Mouse (Mus musculus) limb, embryonic 14.5 days (tissue): ENCODE data around the gene Fyb. TPM values are rescaled to one million over a fixed set of nuclear protein-coding genes. Genes with fewer than 3 reads are reported as not detected.

Experiments used
- ATAC-seq: fragments of 200-750 bp; cut with Nextera tagmentation; 2 replicates; pipeline ENCODE4 v1.8.0; 2017; ENCODE audit warnings: low read depth, moderate number of reproducible peaks, moderate TSS enrichment; ENCODE audit not compliant: low FRiP score
- DNase-seq: peaks from one replicate; pipeline ENCODE4 v3.0.0-alpha.2; 2015; ENCODE audit warnings: low spot score
- H3K27ac ChIP-seq: fragments of 300-500 bp; sonication (generic); replicated peaks from 2 replicates; pipeline ENCODE4 v1.5.1; 2014; ENCODE audit warnings: low read depth, mild to moderate bottlenecking, low read length, moderate library complexity, mixed read lengths
- H3K27me3 ChIP-seq: fragments of 300-500 bp; sonication (generic); 2 replicates; pipeline ENCODE4 v1.6.1; 2014; ENCODE audit warnings: low read length, mixed read lengths; ENCODE audit not compliant: control insufficient read depth, insufficient read depth
- H3K36me3 ChIP-seq: fragments of 300-500 bp; sonication (generic); 2 replicates; pipeline ENCODE4 v1.6.1; 2014; ENCODE audit warnings: mild to moderate bottlenecking, low read length, moderate library complexity, mixed read lengths; ENCODE audit not compliant: control insufficient read depth, insufficient read depth
- H3K4me1 ChIP-seq: fragments of 300-500 bp; sonication (generic); 2 replicates; pipeline ENCODE4 v1.6.1; 2014; ENCODE audit warnings: antibody characterized with exemption, low read length, mixed read lengths; ENCODE audit not compliant: control insufficient read depth, insufficient read depth
- H3K4me2 ChIP-seq: fragments of 300-500 bp; sonication (generic); replicated peaks from 2 replicates; pipeline ENCODE4 v1.6.1; 2014; ENCODE audit warnings: low read depth, mild to moderate bottlenecking, low read length, moderate library complexity; ENCODE audit not compliant: severe bottlenecking
- H3K4me3 ChIP-seq: fragments of 300-500 bp; sonication (generic); replicated peaks from 2 replicates; pipeline ENCODE4 v1.5.1; 2014; ENCODE audit warnings: low read length
- H3K9ac ChIP-seq: fragments of 300-500 bp; sonication (generic); 2 replicates; pipeline ENCODE4 v1.6.1; 2014; ENCODE audit warnings: mild to moderate bottlenecking, low read depth, low read length, moderate library complexity; ENCODE audit not compliant: severe bottlenecking
- H3K9me3 ChIP-seq: fragments of 300-500 bp; sonication (generic); 2 replicates; pipeline ENCODE4 v1.6.1; 2016; ENCODE audit warnings: low read length; ENCODE audit not compliant: control insufficient read depth
- POLR2A ChIP-seq: fragments of 200-500 bp; IDR thresholded peaks from 2 replicates; pipeline ENCODE4 v1.8.0; 2012; ENCODE audit warnings: inconsistent platforms, mild to moderate bottlenecking, moderate library complexity, borderline replicate concordance; ENCODE audit not compliant: insufficient read depth, insufficient read length; ENCODE audit errors: extremely low read depth
- WGBS: fragments of 180-500 bp; shearing (Covaris S2); extraction: QIAGEN DNeasy Blood & Tissue Kit; methylation state at CpG from one replicate; pipeline ENCODE4 v1.1.7; 2014; 5-methylcytosine and 5-hydroxymethylcytosine counted together
- polyA plus RNA-seq, 2 experiments: library from polyadenylated mRNA; depleted of rRNA in 1 of 2; stranded (reverse) in 1 of 2; unstranded in 1 of 2; fragments of >200 nt; fragmentation: Nextera tagmentation in 1 of 2; extraction: Ambion mirVana in 1 of 2; gene quantifications; 2 replicates each; pipeline versions ENCODE4 v1.2.1 to v1.2.3; 2012 to 2014

Gene Fyb
- polyA plus RNA-seq, 2 experiments, result 6.0 to 8.0 TPM

DNA sequence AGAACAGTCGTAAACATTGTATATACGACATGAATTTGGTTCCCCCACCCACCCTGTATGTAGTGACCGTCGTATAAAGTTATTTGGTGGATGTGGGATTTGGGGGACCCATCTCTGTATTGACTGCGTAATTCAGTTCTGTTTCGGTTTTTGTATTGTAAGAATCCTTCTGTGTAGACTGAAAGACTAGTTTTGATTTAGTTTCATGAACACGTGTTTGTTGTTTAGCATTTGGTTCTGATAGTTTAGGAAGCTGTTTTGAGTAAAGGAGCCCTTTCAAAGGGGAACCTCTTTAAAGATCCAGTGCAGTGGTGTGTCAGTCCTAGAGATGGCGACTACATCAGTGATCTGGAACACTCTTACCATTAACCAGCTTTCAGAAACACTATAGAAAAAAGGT is 187.0 kb downstream of the Fyb start:
- peak overlapping the region; percentile 87 for H3K4me2 ChIP-seq
- peaks cover 18% of the 10 kb centered on the region for H3K4me1 ChIP-seq
- H3K27me3 ChIP-seq, result 0 out of 2 replicates have a peak, but pooled peaks cover 4% of the 10 kb centered on the region
- 18% methylated on average over 8 of the region's 8 CpGs for WGBS
- no peaks in the 10 kb centered on the region for H3K9me3 ChIP-seq
- no peaks in the 10 kb centered on the region for H3K36me3 ChIP-seq
- DNase-seq, result no peak
- no peak overlapping the region for H3K27ac ChIP-seq
- peak overlapping the region; percentile 90 for H3K9ac ChIP-seq
- no peak for TF ChIP-seq POLR2A
- peak overlapping the region; percentile 67 for H3K4me3 ChIP-seq
- no peak for ATAC-seq

DNA sequence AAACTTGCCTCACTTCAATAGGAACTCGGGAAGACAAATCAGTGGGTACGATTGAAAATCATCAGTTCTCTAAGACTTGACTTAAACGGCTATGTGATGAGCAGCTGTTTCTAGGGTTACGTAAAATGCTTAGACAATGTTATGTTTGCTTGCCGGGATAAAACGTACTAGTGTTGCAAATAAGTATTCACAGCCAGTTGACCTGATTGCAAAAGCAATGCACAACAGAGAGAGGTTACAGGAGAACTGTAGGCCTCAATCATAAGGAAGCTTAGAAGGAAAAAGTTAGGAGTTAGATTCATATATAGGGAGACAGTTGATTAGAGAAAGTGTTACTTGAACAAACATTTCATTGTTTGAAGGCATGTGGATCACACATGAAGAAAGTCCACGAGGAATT is 187.7 kb downstream of the Fyb start:
- H3K9ac ChIP-seq, result no peak overlapping the region
- WGBS, result 78% methylated on average over 7 of the region's 7 CpGs
- 0 out of 2 replicates have a peak, but pooled peaks cover 3% of the 10 kb centered on the region for H3K27me3 ChIP-seq
- peaks cover 18% of the 10 kb centered on the region for H3K4me1 ChIP-seq
- H3K9me3 ChIP-seq, result no peaks in the 10 kb centered on the region
- H3K4me2 ChIP-seq, result peak overlapping the region; percentile 87; the same call in 1 of the 2 replicates
- H3K4me3 ChIP-seq, result peak overlapping the region; percentile 67; the same call in 1 of the 2 replicates
- H3K36me3 ChIP-seq, result no peaks in the 10 kb centered on the region
- ATAC-seq (no peak), DNase-seq (no peak)
- H3K27ac ChIP-seq, result no peak overlapping the region
- TF ChIP-seq POLR2A, result no peak

DNA sequence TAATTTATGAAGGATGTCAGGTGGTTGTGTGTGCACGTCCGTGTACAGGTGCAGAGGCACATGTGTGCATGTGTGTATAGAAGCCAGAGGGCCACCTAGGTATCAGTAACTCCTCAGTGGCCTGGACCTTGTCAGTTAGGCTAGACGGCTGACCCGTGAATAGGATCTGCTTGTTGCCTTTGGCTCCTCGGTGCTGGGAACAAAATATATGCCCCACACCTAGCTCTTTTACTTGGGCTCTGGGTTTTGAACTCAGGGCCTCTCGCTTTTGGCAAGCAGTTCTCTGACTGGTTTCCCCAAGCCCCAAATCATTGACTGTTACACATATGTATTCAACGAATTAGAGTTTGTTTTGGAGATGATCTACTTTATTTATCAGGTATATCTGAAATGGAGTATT is 188.6 kb downstream of the Fyb start:
- Histone ChIP-seq H3K27me3 (no peaks in the 10 kb centered on the region), H3K36me3 (no peaks in the 10 kb centered on the region), H3K4me2 (no peak overlapping the region), H3K9me3 (no peaks in the 10 kb centered on the region), H3K27ac (no peak overlapping the region), H3K4me3 (no peak overlapping the region), H3K9ac (no peak overlapping the region), H3K4me1 (peaks cover 18% of the 10 kb centered on the region)
- TF ChIP-seq POLR2A, result no peak
- 72% methylated on average over 7 of the region's 7 CpGs for WGBS
- DNase-seq (no peak), ATAC-seq (no peak)

Other genes with a start within 250 kb of the Fyb start
- gene Dab2, start 223.1 kb upstream of the Fyb start, polyA plus RNA-seq (2012; rRNA removed), result 127 and 154 TPM in 2 replicates
- gene Dab2, start 223.1 kb upstream of the Fyb start, polyA plus RNA-seq (2014; fragmentation: Nextera tagmentation; extraction: Ambion mirVana), result 99.1 and 114 TPM in 2 replicates
- 0.11 and 0.14 TPM in 2 replicates for gene C9, start 77.5 kb upstream of the Fyb start, polyA plus RNA-seq (2012; rRNA removed)
- gene C9, start 77.5 kb upstream of the Fyb start, polyA plus RNA-seq (2014; fragmentation: Nextera tagmentation; extraction: Ambion mirVana), result 0.14 and 0.25 TPM in 2 replicates
- gene Rictor, start 185.5 kb downstream of the Fyb start, polyA plus RNA-seq (2012; rRNA removed), result 12.1 and 13.6 TPM in 2 replicates
- 37.8 and 43.3 TPM in 2 replicates for gene Rictor, start 185.5 kb downstream of the Fyb start, polyA plus RNA-seq (2014; fragmentation: Nextera tagmentation; extraction: Ambion mirVana)